Mouse (Mus musculus): ENCODE measurements around the gene Ascl5. TPM values are rescaled to one million over a fixed set of nuclear protein-coding genes. Genes with fewer than 3 reads are reported as not detected.

Gene Ascl5
- total and polyA plus RNA-seq, 2 experiments: not detected

DNA sequence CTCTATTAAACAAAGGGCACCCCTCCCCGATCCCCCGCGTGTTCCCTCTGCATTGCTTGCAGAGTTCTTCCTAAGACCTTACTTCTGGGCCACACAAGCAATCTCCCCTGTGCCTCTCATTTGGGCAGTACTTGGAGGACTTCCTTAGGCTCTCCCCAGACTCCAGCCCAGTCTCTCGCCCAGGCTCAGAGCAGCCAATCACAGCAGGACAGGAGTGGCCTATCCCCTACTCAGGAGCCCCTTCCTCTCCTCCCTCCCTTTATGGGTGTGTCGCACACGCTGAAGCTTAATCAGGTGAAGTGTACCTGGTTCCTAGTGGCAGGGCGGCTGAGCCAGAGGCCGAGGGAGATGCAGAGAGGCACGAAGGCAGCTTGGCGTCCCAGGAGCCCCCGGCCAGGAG lies 10.2 kb upstream of the Ascl5 start:
- no peak for DNase-seq (ENCODE audit: extremely low read depth, low read depth, low spot score)

DNA sequence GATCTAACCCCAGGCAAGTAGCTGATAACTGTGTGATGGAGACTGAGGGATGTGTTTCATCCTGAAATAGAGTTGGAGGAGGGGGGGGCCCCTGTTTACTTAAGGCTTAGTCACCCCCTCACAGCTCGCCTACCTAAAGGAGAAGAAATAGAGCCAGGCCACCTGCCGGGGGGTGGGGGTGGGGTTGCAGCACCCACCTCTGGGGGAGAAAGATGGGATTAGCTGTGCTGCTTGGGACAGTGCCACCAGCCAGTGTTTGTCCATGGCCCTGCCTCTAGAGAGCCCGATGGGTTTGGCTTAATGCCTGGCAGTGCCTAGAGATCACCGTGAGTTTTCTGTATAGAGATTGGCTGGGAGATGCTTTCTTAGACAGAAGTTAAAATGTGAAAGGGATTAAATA lies 9.7 kb upstream of the Ascl5 start:
- TF ChIP-seq POLR2A (IDR thresholded peaks at IDR 0.05; ENCODE audit: extremely low read depth, insufficient read depth, low read length) (no peak), CTCF (IDR thresholded peaks at IDR 0.05; ENCODE audit: low read depth, low read length) (no peak)
- no peak overlapping the region for H3K27ac ChIP-seq (replicated peaks; ENCODE audit: insufficient read depth, low read depth, low read length)
- no peaks in the 10 kb centered on the region; the same call in 1 of the 2 replicates for H3K27me3 ChIP-seq (ENCODE audit: control insufficient read depth, insufficient read depth, low read length)
- DNase-seq (ENCODE audit: extremely low read depth, low read depth, low spot score): no peak
- no peaks in the 10 kb centered on the region for H3K36me3 ChIP-seq (ENCODE audit: control insufficient read depth, insufficient read depth, low read length)
- no peaks in the 10 kb centered on the region for H3K79me2 ChIP-seq (ENCODE audit: control insufficient read depth, insufficient read depth, low read length)
- no peaks in the 10 kb centered on the region for H3K4me1 ChIP-seq (ENCODE audit: control insufficient read depth, insufficient read depth, low read length)
- H3K4me3 ChIP-seq (ENCODE audit: insufficient read depth, low read depth, low read length): no peak overlapping the region
- WGBS: 14% methylated on average over 4 of the region's 4 CpGs
- no peak overlapping the region for H3K9ac ChIP-seq (ENCODE audit: low read depth, low read length)

More for the DNA sequence above, 10.2 kb upstream of the Ascl5 start:
- H3K9ac ChIP-seq (ENCODE audit: low read depth, low read length): no peak overlapping the region
- no peaks in the 10 kb centered on the region for H3K4me1 ChIP-seq (ENCODE audit: control insufficient read depth, insufficient read depth, low read length)
- H3K79me2 ChIP-seq (ENCODE audit: control insufficient read depth, insufficient read depth, low read length): no peaks in the 10 kb centered on the region
- TF ChIP-seq CTCF (IDR thresholded peaks at IDR 0.05; ENCODE audit: low read depth, low read length) (no peak), POLR2A (IDR thresholded peaks at IDR 0.05; ENCODE audit: extremely low read depth, insufficient read depth, low read length) (no peak)
- no peaks in the 10 kb centered on the region for H3K36me3 ChIP-seq (ENCODE audit: control insufficient read depth, insufficient read depth, low read length)
- H3K27ac ChIP-seq (replicated peaks; ENCODE audit: insufficient read depth, low read depth, low read length): no peak overlapping the region
- 28% methylated on average over 11 of the region's 11 CpGs for WGBS
- no peaks in the 10 kb centered on the region; the same call in 1 of the 2 replicates for H3K27me3 ChIP-seq (ENCODE audit: control insufficient read depth, insufficient read depth, low read length)
- H3K4me3 ChIP-seq (ENCODE audit: insufficient read depth, low read depth, low read length): no peak overlapping the region

DNA sequence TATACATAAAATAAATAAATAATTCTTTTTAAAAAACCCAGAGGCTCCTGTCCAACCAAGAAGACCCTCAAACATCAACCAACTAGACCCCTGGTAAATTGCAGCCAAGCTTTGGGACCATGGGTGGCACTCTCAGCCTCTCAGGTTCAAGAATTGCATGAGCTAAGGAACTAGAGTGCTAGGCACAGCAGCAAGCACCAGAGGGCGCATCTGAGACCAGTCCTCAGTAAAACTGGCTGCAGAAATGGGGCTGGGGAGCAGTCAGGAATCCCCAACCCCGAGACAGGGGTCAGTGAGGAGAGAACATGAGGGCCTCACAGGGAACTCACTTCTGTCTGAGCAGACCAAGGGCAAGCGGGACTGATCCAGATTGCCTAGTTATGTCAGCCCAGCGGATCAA lies 4.8 kb upstream of the Ascl5 start:
- H3K4me3 ChIP-seq (ENCODE audit: insufficient read depth, low read depth, low read length): no peak overlapping the region
- H3K79me2 ChIP-seq (ENCODE audit: control insufficient read depth, insufficient read depth, low read length): no peaks in the 10 kb centered on the region
- no peaks in the 10 kb centered on the region for H3K36me3 ChIP-seq (ENCODE audit: control insufficient read depth, insufficient read depth, low read length)
- WGBS: 14% methylated on average over 4 of the region's 4 CpGs
- no peak overlapping the region for H3K9ac ChIP-seq (ENCODE audit: low read depth, low read length)
- no peaks in the 10 kb centered on the region for H3K4me1 ChIP-seq (ENCODE audit: control insufficient read depth, insufficient read depth, low read length)
- H3K27ac ChIP-seq (replicated peaks; ENCODE audit: insufficient read depth, low read depth, low read length): no peak overlapping the region
- DNase-seq (ENCODE audit: extremely low read depth, low read depth, low spot score): peak; percentile 24
- peaks cover 6% of the 10 kb centered on the region; the same call in 1 of the 2 replicates for H3K27me3 ChIP-seq (ENCODE audit: control insufficient read depth, insufficient read depth, low read length)
- peak; percentile 84 for TF ChIP-seq CTCF (IDR thresholded peaks at IDR 0.05; ENCODE audit: low read depth, low read length)
- no peak for TF ChIP-seq POLR2A (IDR thresholded peaks at IDR 0.05; ENCODE audit: extremely low read depth, insufficient read depth, low read length)

DNA sequence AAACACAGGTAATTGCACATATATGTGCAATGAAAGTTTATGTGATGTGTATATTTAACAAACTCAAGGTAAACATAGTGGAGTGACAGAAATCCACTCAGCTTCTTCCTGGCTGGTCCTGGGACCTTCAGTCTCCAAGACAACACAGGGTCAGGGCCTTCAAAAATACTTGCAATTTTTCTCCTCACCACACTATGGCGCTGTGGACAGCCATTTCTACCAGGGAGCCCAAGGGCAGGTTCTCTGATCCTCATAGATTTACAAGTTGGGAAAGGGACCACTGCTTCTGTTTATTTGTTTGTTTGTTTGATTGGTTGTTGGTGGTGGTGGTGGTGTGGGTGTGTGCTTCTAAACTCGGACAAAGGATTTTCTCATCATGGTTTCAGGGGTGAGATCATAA lies 3.2 kb upstream of the Ascl5 start:
- TF ChIP-seq POLR2A (IDR thresholded peaks at IDR 0.05; ENCODE audit: extremely low read depth, insufficient read depth, low read length): no peak
- TF ChIP-seq CTCF (IDR thresholded peaks at IDR 0.05; ENCODE audit: low read depth, low read length): peak; percentile 32; the same call in 1 of the 2 replicates
- Histone ChIP-seq H3K9ac (ENCODE audit: low read depth, low read length) (no peak overlapping the region), H3K4me1 (ENCODE audit: control insufficient read depth, insufficient read depth, low read length) (no peaks in the 10 kb centered on the region), H3K36me3 (ENCODE audit: control insufficient read depth, insufficient read depth, low read length) (no peaks in the 10 kb centered on the region), H3K27ac (replicated peaks; ENCODE audit: insufficient read depth, low read depth, low read length) (no peak overlapping the region), H3K27me3 (ENCODE audit: control insufficient read depth, insufficient read depth, low read length) (peaks cover 8% of the 10 kb centered on the region; the same call in 1 of the 2 replicates), H3K4me3 (ENCODE audit: insufficient read depth, low read depth, low read length) (no peak overlapping the region), H3K79me2 (ENCODE audit: control insufficient read depth, insufficient read depth, low read length) (no peaks in the 10 kb centered on the region)
- peak; percentile 15 for DNase-seq (ENCODE audit: extremely low read depth, low read depth, low spot score)
- WGBS: 8% methylated on average over 2 of the region's 2 CpGs

DNA sequence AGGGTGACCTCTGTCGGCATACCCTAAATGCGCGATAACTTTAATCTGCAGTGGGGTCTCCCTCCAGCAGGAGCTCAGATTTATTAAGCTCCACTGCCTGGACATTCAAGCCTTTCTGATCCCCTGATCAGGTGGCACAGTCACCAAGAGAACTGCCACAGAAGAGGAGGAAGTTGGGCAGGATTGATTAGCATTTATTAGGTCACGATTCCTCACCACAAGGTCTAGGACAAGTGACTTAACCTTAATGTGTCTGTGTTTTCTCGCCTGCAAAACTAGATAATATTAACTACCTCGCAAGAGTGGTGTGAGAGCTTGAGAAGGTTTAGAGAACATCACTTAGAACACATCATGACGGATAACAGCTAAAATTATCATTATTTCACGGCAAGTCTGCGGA lies 2.7 kb upstream of the Ascl5 start:
- TF ChIP-seq POLR2A (IDR thresholded peaks at IDR 0.05; ENCODE audit: extremely low read depth, insufficient read depth, low read length): no peak
- no peak for TF ChIP-seq CTCF (IDR thresholded peaks at IDR 0.05; ENCODE audit: low read depth, low read length)
- 69% methylated on average over 9 of the region's 9 CpGs for WGBS
- H3K27me3 ChIP-seq (ENCODE audit: control insufficient read depth, insufficient read depth, low read length): peaks cover 8% of the 10 kb centered on the region; the same call in 1 of the 2 replicates

DNA sequence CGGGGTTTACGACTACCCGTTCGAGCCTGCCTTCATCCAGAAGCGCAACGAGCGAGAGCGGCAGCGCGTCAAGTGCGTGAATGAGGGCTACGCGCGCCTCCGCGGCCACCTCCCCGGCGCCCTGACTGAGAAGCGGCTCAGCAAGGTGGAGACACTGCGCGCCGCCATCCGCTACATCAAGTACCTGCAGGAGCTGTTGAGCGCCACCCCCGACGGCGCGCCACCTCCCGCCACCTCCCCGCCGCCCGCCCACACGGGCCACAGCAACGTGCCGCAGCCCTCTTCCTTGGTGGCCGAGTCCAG lies 360 bp downstream of the Ascl5 start:
- Histone ChIP-seq H3K36me3 (ENCODE audit: control insufficient read depth, insufficient read depth, low read length) (no peaks in the 10 kb centered on the region), H3K27ac (replicated peaks; ENCODE audit: insufficient read depth, low read depth, low read length) (no peak overlapping the region), H3K4me3 (ENCODE audit: insufficient read depth, low read depth, low read length) (no peak overlapping the region), H3K9ac (ENCODE audit: low read depth, low read length) (no peak overlapping the region), H3K27me3 (ENCODE audit: control insufficient read depth, insufficient read depth, low read length) (peaks cover 8% of the 10 kb centered on the region; the same call in 1 of the 2 replicates), H3K79me2 (ENCODE audit: control insufficient read depth, insufficient read depth, low read length) (no peaks in the 10 kb centered on the region), H3K4me1 (ENCODE audit: control insufficient read depth, insufficient read depth, low read length) (no peaks in the 10 kb centered on the region)
- whole genome bisulfite sequencing: 7% methylated on average over 36 of the region's 36 CpGs
- TF ChIP-seq POLR2A (IDR thresholded peaks at IDR 0.05; ENCODE audit: extremely low read depth, insufficient read depth, low read length) (no peak), CTCF (IDR thresholded peaks at IDR 0.05; ENCODE audit: low read depth, low read length) (no peak)
- DNase-seq (ENCODE audit: extremely low read depth, low read depth, low spot score): no peak

More for the DNA sequence above, 2.7 kb upstream of the Ascl5 start:
- no peak overlapping the region for H3K27ac ChIP-seq (replicated peaks; ENCODE audit: insufficient read depth, low read depth, low read length)
- H3K36me3 ChIP-seq (ENCODE audit: control insufficient read depth, insufficient read depth, low read length): no peaks in the 10 kb centered on the region
- H3K9ac ChIP-seq (ENCODE audit: low read depth, low read length): no peak overlapping the region
- no peak overlapping the region for H3K4me3 ChIP-seq (ENCODE audit: insufficient read depth, low read depth, low read length)
- H3K4me1 ChIP-seq (ENCODE audit: control insufficient read depth, insufficient read depth, low read length): no peaks in the 10 kb centered on the region
- no peaks in the 10 kb centered on the region for H3K79me2 ChIP-seq (ENCODE audit: control insufficient read depth, insufficient read depth, low read length)
- DNase-seq (ENCODE audit: extremely low read depth, low read depth, low spot score): no peak

Measured in liver, adult 2 months (tissue).